Mouse (Mus musculus) cortical plate, adult 2 months (tissue): Measurements from ENCODE around the gene Rgs6.

Source experiments
- CTCF ChIP-seq: fragments of 200-500 bp; IDR thresholded peaks from 2 replicates; pipeline ENCODE4 v1.5.1; 2011; ENCODE audit warnings: mild to moderate bottlenecking, control low read depth, low read length; ENCODE audit not compliant: insufficient read depth; ENCODE audit errors: extremely low read depth
- POLR2A ChIP-seq: fragments of 200-500 bp; IDR thresholded peaks from 2 replicates; pipeline ENCODE4 v1.6.1; 2011; ENCODE audit warnings: mild to moderate bottlenecking, low read length, control low read depth; ENCODE audit not compliant: insufficient read depth; ENCODE audit errors: extremely low read depth

DNA sequence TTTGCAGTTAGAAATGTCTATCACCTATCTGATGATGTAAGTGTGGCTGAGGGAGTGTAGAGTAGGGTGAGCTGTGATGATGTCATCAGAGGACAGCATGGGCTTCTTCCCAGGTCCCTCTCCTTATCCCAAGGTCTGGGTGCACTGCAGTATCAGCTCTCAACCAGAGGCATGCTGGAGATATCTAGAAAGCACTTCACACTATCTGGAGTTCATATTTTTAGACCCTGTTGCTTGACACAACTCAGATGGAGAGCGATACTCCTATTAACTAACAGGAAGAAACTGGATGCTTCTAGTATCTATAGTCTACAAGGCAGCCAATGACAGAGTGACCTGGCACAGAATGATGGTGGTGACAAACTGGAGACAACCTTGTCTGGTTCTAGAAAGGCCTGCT lies 250.5 kb downstream of the Rgs6 start:
- TF ChIP-seq CTCF = no peak
- no peak for TF ChIP-seq POLR2A
